Mouse (Mus musculus) kidney, postnatal 0 days (tissue): Measurements from ENCODE around the gene Rftn1. TPM values are rescaled to one million over a fixed set of nuclear protein-coding genes. Genes with fewer than 3 reads are reported as not detected.

ENCODE experiments used
- ATAC-seq: fragments of 200-750 bp; cut with Nextera tagmentation; replicated peaks from 2 replicates; pipeline ENCODE4 v1.8.0; 2017; ENCODE audit warnings: low read depth, moderate number of reproducible peaks, moderate TSS enrichment, moderate library complexity; ENCODE audit not compliant: low FRiP score
- DNase-seq: peaks from one replicate; pipeline ENCODE4 v3.0.0-alpha.2; 2016; ENCODE audit warnings: low spot score
- H3K27ac ChIP-seq: fragments of 300-500 bp; sonication (generic); 2 replicates; pipeline ENCODE4 v1.5.1; 2014; ENCODE audit warnings: mild to moderate bottlenecking
- H3K27me3 ChIP-seq: fragments of 300-500 bp; sonication (generic); 2 replicates; pipeline ENCODE4 v1.6.1; 2014; ENCODE audit warnings: low read length, mixed read lengths; ENCODE audit not compliant: insufficient read depth
- H3K36me3 ChIP-seq: fragments of 300-500 bp; sonication (generic); 2 replicates; pipeline ENCODE4 v1.6.1; 2014; ENCODE audit warnings: low read length, mixed read lengths; ENCODE audit not compliant: insufficient read depth
- H3K4me1 ChIP-seq: fragments of 300-500 bp; sonication (generic); replicated peaks from 2 replicates; pipeline ENCODE4 v1.6.1; 2014; ENCODE audit warnings: antibody characterized with exemption, low read length, mixed read lengths; ENCODE audit not compliant: insufficient read depth
- H3K4me2 ChIP-seq: fragments of 300-500 bp; sonication (generic); 2 replicates; pipeline ENCODE4 v1.6.1; 2014; ENCODE audit warnings: mild to moderate bottlenecking, low read length, moderate library complexity, mixed read lengths
- H3K4me3 ChIP-seq: fragments of 300-500 bp; sonication (generic); replicated peaks from 2 replicates; pipeline ENCODE4 v1.5.1; 2014; ENCODE audit warnings: low read depth, low read length
- H3K9ac ChIP-seq: fragments of 300-500 bp; sonication (generic); 2 replicates; pipeline ENCODE4 v1.6.1; 2014; ENCODE audit warnings: low read depth, low read length
- H3K9me3 ChIP-seq: fragments of 300-500 bp; sonication (generic); replicated peaks from 2 replicates; pipeline ENCODE4 v1.6.1; 2016; ENCODE audit warnings: low read length, inconsistent platforms, mixed read lengths
- CTCF ChIP-seq: IDR thresholded peaks from 2 replicates; pipeline ENCODE4 v1.5.1; 2016; ENCODE audit warnings: antibody characterized with exemption, low read depth, mild to moderate bottlenecking, moderate library complexity
- WGBS: fragments of 180-500 bp; shearing (Covaris S2); extraction: QIAGEN DNeasy Blood & Tissue Kit; methylation state at CpG from one replicate; pipeline ENCODE4 v1.1.7; 2014; 5-methylcytosine and 5-hydroxymethylcytosine counted together
- polyA plus RNA-seq: library from polyadenylated mRNA; unstranded; fragments of >200 nt; fragmentation: Nextera tagmentation; extraction: Ambion mirVana; gene quantifications from 2 replicates; pipeline ENCODE4 v1.2.1, GENCODE M21; 2015

The Rftn1 gene
- polyA plus RNA-seq, 1 experiment from 2014 or later = 11.8 TPM

DNA sequence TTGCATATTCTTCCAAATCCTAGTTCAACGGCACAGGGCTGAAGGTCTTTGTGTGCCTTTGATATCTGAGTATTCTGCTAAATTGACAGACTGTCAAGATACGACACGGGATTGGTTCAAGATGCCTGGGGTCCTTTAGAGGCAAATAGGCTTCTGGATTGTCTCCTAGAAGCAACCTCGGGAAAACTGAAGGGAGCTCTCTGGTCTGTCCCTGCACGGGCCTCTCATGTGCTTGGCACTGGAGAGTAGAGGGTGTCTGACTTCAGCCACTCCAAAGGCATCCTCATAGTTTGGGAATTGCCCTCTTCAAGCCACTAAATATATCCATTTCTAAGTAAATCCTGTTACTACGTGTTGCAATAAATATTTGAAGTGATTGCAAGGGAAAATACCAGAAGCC lies 98.6 kb downstream of the Rftn1 start:
- ATAC-seq (no peak), DNase-seq (no peak)
- Histone ChIP-seq H3K27me3 (no peaks in the 10 kb centered on the region), H3K27ac (no peak overlapping the region), H3K4me3 (no peak overlapping the region), H3K9me3 (no peaks in the 10 kb centered on the region), H3K36me3 (no peaks in the 10 kb centered on the region), H3K4me2 (no peak overlapping the region), H3K4me1 (no peaks in the 10 kb centered on the region), H3K9ac (no peak overlapping the region)
- TF ChIP-seq CTCF = no peak
- 65% methylated on average over 6 of the region's 6 CpGs for WGBS

DNA sequence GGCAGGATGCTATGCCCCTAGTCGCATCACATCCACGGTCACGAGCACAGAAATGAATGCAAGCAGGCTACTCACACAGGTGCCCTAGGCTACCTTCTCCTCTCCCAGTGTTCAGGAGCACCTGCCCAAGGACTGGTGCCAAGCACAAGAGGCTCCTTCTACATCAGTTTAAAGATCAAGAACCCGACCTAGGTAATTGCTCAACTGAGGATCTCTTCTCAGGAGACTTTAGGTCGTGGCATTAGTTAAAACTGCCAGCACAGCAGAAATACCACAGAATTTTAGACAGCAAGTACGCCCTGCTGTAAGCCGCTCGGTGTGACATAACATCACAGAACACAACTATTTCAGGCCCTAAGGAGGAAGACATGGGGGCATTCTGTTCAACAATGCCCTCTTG lies 100.7 kb downstream of the Rftn1 start:
- Histone ChIP-seq H3K9ac (no peak overlapping the region), H3K4me2 (no peak overlapping the region), H3K27ac (no peak overlapping the region), H3K36me3 (no peaks in the 10 kb centered on the region), H3K27me3 (no peaks in the 10 kb centered on the region), H3K9me3 (no peaks in the 10 kb centered on the region), H3K4me1 (no peaks in the 10 kb centered on the region), H3K4me3 (no peak overlapping the region)
- ATAC-seq = no peak
- 78% methylated on average over 8 of the region's 8 CpGs for WGBS
- TF ChIP-seq CTCF = no peak
- no peak for DNase-seq

DNA sequence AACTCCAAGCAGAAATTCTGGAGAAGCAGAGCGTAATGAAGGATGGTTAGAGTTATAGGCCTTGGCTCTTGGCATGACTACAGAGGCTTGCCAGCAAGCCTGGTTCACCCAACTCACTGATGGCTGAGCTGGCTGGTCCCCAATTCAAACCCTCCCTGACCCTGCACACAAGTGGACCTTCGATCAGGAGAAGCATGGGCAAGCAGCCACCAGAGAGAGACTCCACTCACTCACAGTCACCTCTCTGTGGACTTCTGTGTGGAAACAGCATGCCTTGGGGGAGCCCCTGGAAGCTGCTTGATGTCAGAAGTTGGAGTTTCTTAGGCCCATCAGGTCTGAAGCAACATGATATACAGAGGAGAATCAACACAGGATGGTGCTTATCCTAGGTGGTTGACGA lies 102.4 kb downstream of the Rftn1 start:
- H3K27ac ChIP-seq = no peak overlapping the region
- TF ChIP-seq CTCF = no peak
- WGBS = 88% methylated on average over 3 of the region's 3 CpGs
- H3K27me3 ChIP-seq = no peaks in the 10 kb centered on the region
- H3K4me2 ChIP-seq = no peak overlapping the region
- no peak overlapping the region for H3K9ac ChIP-seq
- no peak overlapping the region for H3K4me3 ChIP-seq
- no peaks in the 10 kb centered on the region for H3K4me1 ChIP-seq
- ATAC-seq = no peak
- no peaks in the 10 kb centered on the region for H3K9me3 ChIP-seq
- H3K36me3 ChIP-seq = no peaks in the 10 kb centered on the region
- no peak for DNase-seq

DNA sequence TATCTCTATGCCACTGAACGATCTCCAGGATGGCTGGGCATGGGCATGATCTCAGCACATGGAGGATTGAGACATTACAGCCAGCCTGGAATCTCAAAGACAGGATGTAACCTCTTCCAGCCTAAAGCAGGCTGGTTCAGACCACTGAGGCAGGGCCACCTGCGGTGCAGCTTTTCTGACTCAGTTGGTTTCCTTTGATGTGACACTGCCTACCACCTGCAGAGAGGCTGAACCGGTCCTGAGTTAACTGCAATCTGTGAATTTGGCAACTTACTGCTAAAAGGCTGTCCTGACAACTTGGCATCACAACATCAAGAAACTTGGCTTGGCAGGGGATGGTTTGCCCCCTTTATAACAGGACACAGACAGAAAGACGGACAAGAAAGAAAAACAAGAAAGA lies 103.6 kb downstream of the Rftn1 start:
- no peaks in the 10 kb centered on the region for H3K36me3 ChIP-seq
- no peak for DNase-seq
- H3K27ac ChIP-seq = no peak overlapping the region
- H3K4me3 ChIP-seq = no peak overlapping the region
- ATAC-seq = no peak
- no peaks in the 10 kb centered on the region for H3K9me3 ChIP-seq
- no peaks in the 10 kb centered on the region for H3K4me1 ChIP-seq
- no peaks in the 10 kb centered on the region for H3K27me3 ChIP-seq
- no peak for TF ChIP-seq CTCF
- 57% methylated on average over 4 of the region's 4 CpGs for WGBS
- H3K9ac ChIP-seq = no peak overlapping the region
- H3K4me2 ChIP-seq = no peak overlapping the region

DNA sequence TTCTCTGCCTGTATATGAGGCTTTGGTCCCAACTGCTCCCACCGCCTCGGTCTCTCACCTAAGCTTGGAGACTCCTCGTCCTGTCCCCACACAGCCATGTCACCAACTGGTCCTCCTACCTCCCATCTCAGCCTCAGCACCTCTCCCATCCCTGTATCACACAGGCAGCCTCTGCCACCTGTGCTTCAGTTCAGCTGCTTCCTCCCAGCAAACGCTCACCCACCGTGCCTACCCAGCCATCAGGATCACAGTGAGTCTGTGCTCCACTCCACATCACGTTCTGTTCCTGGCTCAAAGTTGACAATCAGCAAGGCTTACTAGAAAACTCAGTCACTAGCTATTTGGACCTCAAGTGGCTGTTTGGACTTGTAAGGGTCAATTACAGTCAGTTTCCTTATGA lies 105.8 kb downstream of the Rftn1 start:
- Histone ChIP-seq H3K4me3 (no peak overlapping the region), H3K36me3 (no peaks in the 10 kb centered on the region), H3K4me2 (no peak overlapping the region), H3K27ac (no peak overlapping the region), H3K9me3 (no peaks in the 10 kb centered on the region), H3K9ac (no peak overlapping the region), H3K4me1 (no peaks in the 10 kb centered on the region), H3K27me3 (no peaks in the 10 kb centered on the region)
- no peak for TF ChIP-seq CTCF
- no peak for ATAC-seq
- no peak for DNase-seq
- WGBS = 89% methylated on average over 6 of the region's 6 CpGs

DNA sequence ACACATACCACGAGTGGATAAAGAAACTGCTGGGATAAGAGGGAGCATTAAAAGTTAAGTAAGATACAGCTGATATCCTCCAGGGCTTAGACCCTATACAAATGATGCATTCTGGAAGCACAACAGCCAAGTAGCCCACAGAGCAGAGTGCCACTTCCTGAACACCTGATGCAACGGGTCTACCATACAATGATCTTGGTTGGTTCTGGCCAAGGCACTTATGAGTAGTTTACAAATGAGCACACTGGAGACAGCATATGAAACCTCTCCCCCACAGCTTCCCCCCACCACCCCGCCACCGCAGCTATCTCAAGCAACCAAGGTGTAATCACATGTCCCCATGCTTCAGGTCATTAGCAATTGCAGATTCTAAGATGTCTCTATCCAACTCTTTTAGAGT lies 106.5 kb downstream of the Rftn1 start:
- Histone ChIP-seq H3K27ac (no peak overlapping the region), H3K27me3 (no peaks in the 10 kb centered on the region), H3K9ac (no peak overlapping the region), H3K4me2 (no peak overlapping the region), H3K9me3 (no peaks in the 10 kb centered on the region), H3K4me1 (no peaks in the 10 kb centered on the region), H3K4me3 (no peak overlapping the region), H3K36me3 (no peaks in the 10 kb centered on the region)
- no peak for TF ChIP-seq CTCF
- no peak for ATAC-seq
- no peak for DNase-seq
- WGBS = 87% methylated on average over 4 of the region's 4 CpGs

DNA sequence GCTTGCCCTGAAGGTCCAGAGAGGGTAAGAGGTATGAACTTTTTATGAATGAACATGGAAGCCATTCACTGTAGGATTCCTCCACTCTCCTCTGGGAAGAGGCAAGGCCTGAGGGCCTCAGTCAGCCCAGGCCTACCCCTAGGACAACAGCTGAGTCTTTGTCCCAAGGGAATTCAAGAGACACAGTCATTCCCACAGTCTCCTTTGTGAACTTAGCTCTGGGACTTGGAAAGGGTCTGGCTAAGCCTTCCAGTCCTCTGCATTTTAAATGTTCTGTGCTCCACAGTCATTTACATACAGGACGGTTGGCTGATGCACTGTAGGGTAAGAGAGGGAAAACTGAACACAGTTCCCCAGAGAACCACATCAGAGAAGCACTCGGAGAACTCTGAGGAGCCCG lies 107.5 kb downstream of the Rftn1 start:
- no peak for DNase-seq
- no peak for ATAC-seq
- TF ChIP-seq CTCF = no peak
- H3K4me1 ChIP-seq = no peaks in the 10 kb centered on the region
- H3K4me3 ChIP-seq = no peak overlapping the region
- H3K27ac ChIP-seq = no peak overlapping the region
- H3K9me3 ChIP-seq = no peaks in the 10 kb centered on the region
- no peak overlapping the region for H3K9ac ChIP-seq
- no peaks in the 10 kb centered on the region for H3K27me3 ChIP-seq
- no peak overlapping the region for H3K4me2 ChIP-seq
- H3K36me3 ChIP-seq = no peaks in the 10 kb centered on the region
- WGBS = 86% methylated on average over 3 of the region's 3 CpGs
